Mouse (Mus musculus) A20 (cell line): ENCODE data around the gene Hist1h2ap.
"Not testable (repeated sequence)": the region's sequence is repeated elsewhere in the genome, so short reads cannot be mapped to it uniquely, and the experiment has no call there.

Source experiments
- DNase-seq: peaks from one replicate; pipeline ENCODE4 v3.0.0-alpha.2; 2011; ENCODE audit warnings: low read depth, low spot score

Hist1h2ap gene

GRCm38 (mm10) chr13:21833461-21833860 is at the start of gene Hist1h2ap, which contains the start of gene Hist1h2br:
Gene Hist1h2ap, minus strand, starts transcription at chr13:21833507.
Gene Hist1h2br, plus strand, starts transcription at chr13:21833743.
- DNase-seq = not testable (repeated sequence)

- peak; percentile 83 for DNase-seq
Observed at GRCm38 (mm10) chr13:21882760-21883405, 49.6 kb upstream of the Hist1h2ap start.

GRCm38 (mm10) chr13:21881878-21882669 is 48.8 kb upstream of the Hist1h2ap start:
- DNase-seq = peak; percentile 85

GRCm38 (mm10) chr13:21880735-21881134 is 47.4 kb upstream of the Hist1h2ap start:
- DNase-seq = peak; percentile 16

- DNase-seq = not testable (repeated sequence)
Observed at GRCm38 (mm10) chr13:21865503-21865902, 32.2 kb upstream of the Hist1h2ap start.

- DNase-seq = no peak
Observed at GRCm38 (mm10) chr13:21861608-21862007, 28.3 kb upstream of the Hist1h2ap start.

GRCm38 (mm10) chr13:21855698-21856162 is 22.4 kb upstream of the Hist1h2ap start:
- peak; percentile 81 for DNase-seq

- peak; percentile 89 for DNase-seq
Observed at GRCm38 (mm10) chr13:21855146-21855545, 21.8 kb upstream of the Hist1h2ap start.

- peak; percentile 58 for DNase-seq
Observed at GRCm38 (mm10) chr13:21852215-21852945, 19.1 kb upstream of the Hist1h2ap start.

- DNase-seq = not testable (repeated sequence)
Observed at GRCm38 (mm10) chr13:21850696-21851095, 17.4 kb upstream of the Hist1h2ap start.

GRCm38 (mm10) chr13:21847883-21848282 is 14.6 kb upstream of the Hist1h2ap start:
- no peak for DNase-seq

GRCm38 (mm10) chr13:21846356-21846755 is 13.0 kb upstream of the Hist1h2ap start:
- not testable (repeated sequence) for DNase-seq

GRCm38 (mm10) chr13:21840508-21840907 is 7.2 kb upstream of the Hist1h2ap start:
- not testable (repeated sequence) for DNase-seq

GRCm38 (mm10) chr13:21831418-21832394 is 1.6 kb downstream of the Hist1h2ap start, which contains the start of gene Hist1h4n:
Gene Hist1h4n, minus strand, starts transcription at chr13:21832196.
- not testable (repeated sequence) for DNase-seq

- no peak for DNase-seq
Observed at GRCm38 (mm10) chr13:21830344-21830743, 3.0 kb downstream of the Hist1h2ap start.

- no peak for DNase-seq
Observed at GRCm38 (mm10) chr13:21828511-21828910, 4.8 kb downstream of the Hist1h2ap start.

- not testable (repeated sequence) for DNase-seq
Observed at GRCm38 (mm10) chr13:21820082-21820890, 13.0 kb downstream of the Hist1h2ap start.

GRCm38 (mm10) chr13:21812092-21812491 is 21.2 kb downstream of the Hist1h2ap start:
- not testable (repeated sequence) for DNase-seq

GRCm38 (mm10) chr13:21811539-21811938 is 21.8 kb downstream of the Hist1h2ap start, which contains the start of gene Hist1h4m:
Gene Hist1h4m, plus strand, starts transcription at chr13:21811746.
- DNase-seq = not testable (repeated sequence)
